Mouse (Mus musculus) heart, adult 18-20 months (tissue): ENCODE results near the gene Socs7. TPM values are rescaled to one million over a fixed set of nuclear protein-coding genes. Genes with fewer than 3 reads are reported as not detected.

Experiments
- DNase-seq, 2 experiments: peaks; one replicate each; pipeline ENCODE4 v3.0.0; 2021 to 2022; ENCODE audit warnings: mixed read lengths in 1 of 2
- total RNA-seq, 2 experiments: library from RNA; stranded (reverse); gene quantifications; 2 replicates each; pipeline ENCODE4 v1.2.3; 2021

Socs7 gene
- total RNA-seq, 2 experiments from 2014 or later, result 21.9 to 22.8 TPM

DNA sequence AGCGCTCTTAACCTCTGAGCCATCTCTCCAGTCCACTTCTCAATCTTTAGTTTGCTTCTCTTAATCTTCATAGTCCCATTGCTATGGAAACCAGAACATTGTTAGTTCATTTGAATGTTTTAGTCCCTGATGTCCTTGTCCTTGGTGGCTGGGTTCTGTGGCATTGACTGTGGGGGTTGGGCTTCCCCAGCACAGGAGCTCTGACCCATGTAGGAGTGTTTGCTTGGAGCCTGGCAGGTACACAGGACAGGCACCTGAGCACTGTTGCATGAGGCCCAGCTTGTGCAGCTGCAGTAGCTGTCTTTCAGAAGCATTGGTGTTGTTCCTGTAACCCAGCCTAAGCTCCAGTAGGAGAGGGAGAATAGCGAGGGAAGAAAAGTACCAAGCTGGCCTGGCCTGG, 25.5 kb downstream of the Socs7 start:
- no peak for DNase-seq

DNA sequence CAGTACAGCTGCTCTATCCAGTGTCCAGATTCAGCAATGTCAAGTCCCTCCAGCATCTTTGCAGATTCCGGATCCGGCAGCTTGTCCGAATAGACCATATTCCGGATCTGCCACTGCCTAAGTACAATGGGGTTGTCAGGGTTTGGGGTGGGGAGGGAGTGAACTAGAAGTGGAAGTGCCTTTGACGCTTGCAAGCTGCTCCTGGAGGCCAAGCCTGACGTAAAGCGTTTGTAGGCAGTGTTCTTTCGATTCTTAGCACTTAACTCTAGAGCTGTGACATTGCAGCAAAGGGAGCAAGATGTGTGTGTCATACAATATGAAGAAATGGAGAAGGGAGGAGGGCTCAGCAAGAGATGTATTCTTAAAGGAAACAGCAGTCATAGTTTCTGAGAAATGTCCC, 26.8 kb downstream of the Socs7 start:
- DNase-seq, result no peak

DNA sequence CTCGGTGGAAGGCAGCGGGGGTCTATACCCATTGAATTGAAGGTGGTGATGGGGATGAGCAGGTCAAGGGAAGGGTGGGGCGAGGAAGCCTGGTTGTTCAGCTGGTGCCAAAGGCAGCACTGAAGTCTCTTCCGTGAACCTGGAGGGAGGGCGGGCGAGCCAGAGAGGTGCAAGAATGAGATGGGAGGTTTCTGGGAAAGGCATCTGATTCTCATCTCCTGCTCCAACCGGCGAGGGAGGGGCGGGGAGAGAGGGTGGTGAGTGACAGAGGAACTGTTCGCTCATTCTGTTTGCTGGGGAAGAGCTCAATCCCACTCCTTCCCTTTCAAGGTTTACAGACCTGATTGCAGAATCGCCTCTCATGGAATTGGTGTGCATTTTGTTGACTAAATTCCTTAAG, 31.3 kb downstream of the Socs7 start:
- DNase-seq, result no peak

DNA sequence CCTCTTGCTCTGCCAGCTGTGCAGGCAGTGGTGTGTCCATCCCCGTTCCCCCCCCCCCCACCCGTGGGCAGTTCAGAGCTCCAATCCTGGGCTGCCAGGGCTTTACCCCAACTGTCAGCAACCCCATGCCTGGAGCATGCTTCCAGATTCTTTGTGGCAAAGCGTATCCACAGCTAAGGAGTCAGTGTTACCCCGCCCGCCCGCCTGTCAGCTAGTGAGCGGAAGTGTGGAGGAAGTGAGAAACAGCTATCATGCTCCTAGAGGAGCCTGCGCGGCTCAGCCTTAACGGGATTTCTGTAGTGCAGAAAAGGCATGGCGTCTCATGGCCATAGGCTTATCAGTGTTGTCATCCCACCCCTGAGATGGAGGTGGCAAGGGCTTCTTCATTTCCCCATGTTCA, 31.8 kb downstream of the Socs7 start:
- DNase-seq, result peak; percentile 44 to 47

DNA sequence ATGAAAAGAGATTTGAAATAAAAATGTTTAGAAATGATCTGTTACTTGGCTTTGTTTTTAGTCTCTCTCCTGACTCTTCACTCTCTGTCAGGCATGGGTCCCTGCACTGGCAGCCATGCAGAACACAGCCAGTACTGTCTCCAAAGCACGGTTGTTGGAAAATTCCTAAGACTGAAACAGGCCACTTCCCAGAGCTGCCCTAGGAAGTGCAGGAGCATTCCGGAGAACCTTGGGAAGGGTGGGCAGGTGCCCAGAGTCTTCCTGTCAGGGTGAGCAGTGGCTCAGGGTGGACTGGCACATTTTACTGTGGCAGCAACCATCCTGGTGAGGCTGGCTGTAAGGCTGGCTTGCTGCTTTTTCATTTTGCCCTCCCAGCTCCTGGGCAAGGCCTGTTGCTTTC, 36.2 kb downstream of the Socs7 start:
- DNase-seq, result no peak

DNA sequence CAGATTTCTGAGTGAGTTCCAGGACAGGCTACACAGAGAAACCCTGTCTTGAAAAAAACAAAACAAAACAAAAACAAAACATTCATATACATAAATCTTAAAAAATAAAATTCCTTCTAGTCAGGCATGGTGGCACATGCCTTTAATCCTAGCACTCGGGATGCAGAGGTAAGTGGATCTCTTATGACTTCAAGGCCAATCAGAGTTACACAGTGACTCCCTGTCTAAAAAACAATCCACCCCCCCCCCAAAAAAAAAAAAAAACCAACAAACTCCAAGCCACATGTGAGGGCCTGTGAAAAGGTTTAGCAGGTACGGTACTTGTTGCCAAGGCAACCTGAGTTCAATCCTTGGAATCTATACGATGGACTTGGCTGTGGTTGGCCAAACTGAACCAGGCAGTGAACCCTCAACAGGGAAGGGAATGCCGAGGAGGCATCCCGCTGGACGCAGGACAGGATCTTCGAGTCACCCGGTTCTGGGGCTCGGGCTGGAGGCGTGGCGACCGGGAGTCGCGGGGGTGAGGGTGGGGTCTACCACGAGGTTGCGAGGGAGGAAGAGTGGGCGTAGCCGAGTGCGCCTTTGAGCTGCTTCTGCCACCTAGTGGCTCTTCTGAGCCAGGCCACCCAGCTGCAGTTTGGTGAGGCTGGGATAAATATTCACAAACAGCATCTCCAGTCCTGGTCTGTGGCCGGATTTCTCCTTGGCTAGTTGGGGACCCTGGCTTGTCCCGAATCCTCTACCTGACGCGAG, 37.8 kb downstream of the Socs7 start:
- DNase-seq, result peak; percentile 87 to 88

DNA sequence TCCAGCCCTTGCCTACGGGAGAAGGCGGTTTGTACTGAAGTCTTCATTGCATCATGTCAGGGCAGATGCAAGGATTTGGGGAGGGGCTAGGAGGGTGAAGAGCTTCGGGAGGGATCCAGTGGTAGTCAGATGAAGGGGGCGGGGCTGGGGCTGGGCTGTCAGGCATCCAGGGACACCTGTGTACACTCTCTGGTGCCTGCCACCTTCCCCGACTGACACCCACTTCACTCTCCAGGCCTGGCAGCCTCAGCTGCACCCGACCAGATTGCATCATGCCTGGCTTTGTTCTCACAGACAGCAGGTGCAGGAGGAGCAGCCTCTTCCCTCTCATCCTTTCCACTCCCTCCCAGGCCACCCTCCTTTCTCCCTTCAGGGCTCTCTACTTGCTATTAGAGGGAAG, 38.7 kb downstream of the Socs7 start:
- DNase-seq, result no peak

DNA sequence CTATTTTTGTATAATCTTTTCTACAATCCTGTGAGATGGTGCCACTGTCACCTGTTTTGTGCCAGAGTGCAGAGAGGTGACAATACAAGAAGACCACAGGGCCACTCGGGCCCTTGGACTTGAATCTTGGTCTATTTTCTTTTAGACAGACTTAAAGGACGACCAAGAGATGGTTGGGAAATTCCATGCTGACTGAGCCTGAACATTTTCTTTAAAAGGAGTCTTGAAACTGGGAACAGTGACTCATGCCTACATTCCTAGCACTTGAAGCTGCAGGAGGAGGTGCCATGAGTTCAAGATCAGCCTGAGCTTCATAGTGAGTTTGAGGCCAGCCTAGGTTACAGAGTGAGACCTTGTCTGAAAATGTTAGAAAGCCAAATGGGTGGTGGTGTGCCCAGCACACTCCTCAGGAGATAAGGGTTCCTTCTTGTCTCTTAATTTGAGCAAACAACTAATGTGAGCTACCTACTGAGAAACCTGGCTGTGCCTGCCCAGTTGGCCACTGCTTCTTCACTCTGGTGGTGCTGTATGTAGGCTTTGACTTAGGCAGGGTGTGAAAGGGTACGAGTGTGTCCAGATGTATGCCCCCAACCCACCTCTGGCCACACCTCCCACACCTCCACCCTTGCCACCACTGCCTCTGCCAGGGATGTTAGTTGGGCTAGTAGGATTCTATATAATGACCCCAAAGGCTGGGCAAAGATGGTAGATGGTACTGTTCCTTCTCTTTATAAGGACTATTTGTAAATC, 39.5 kb downstream of the Socs7 start:
- no peak for DNase-seq

DNA sequence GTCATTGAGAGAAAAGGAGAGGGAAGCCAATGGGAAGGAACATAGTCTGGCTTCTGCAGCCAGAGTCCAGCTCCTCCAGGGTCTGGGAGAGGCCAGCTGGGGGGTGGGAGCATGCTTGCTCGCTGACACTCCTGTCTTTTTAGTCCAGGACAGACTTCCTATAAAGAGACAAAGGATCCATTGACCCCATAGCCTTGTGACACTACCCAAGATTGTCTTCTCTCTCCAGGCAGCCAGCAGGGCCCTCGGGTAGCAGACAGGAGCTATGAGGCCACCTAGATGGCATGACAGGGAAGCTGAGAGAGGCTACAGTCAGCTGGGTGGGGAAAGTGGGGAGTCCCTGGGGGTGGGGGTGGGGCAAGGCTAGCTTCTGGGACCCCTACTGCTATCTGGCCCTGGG, 40.4 kb downstream of the Socs7 start:
- DNase-seq, result no peak

DNA sequence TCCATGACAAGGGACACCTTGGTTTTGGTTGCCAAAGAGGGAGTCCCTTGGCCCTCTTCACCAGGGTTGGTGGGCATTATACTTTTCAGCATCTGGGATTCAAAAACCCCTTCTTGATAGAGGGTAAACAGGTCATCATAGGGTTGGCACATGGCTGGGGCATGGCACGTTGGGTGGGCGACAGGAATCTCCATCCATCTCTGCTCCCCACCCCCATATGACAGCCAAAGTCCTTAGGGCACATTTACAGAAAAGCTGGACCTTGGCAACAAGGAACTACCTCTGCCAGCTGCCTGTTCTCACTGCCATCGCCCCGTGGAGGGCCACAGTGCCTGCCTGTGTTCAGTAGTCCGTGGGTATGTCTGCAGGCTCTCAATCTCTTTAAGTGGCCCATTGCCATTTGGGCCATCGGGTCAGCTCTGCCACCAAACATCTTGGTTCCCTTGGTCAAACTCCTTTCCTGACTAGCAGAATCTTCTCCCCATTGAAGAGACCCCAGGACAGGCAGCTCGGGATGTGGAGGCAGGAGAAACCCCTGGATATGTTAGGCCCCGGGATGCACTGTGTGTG, 41.3 kb downstream of the Socs7 start:
- no peak for DNase-seq

DNA sequence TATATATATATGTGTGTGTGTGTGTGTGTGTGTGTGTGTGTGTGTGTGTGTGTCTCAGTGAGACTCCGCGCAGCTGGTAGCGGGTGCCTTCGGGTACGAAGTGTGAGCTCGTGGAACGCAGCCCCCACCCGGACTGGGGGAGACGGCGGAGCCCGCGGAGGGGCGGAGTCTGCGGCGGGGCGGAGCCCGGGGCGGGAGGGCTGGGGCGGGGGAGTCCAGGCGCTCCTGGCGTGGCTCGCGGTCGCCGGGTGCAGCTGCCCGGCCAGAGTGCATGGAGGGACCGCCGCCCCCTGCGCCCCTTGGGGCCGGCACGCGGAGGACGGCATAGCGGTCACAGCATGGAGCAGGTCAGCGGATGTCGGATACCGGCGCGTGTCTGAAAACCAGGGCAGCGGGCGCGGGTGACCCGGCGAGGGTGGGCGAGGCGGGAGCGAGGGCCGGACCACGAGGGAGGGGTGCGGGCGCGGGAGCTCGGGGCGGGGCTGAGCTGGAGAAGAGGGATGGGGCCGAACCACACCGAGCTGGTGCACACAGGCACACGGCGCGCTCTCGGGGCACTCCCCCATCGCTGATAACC, 41.9 kb downstream of the Socs7 start:
- DNase-seq, result peak; percentile 59 to 65

DNA sequence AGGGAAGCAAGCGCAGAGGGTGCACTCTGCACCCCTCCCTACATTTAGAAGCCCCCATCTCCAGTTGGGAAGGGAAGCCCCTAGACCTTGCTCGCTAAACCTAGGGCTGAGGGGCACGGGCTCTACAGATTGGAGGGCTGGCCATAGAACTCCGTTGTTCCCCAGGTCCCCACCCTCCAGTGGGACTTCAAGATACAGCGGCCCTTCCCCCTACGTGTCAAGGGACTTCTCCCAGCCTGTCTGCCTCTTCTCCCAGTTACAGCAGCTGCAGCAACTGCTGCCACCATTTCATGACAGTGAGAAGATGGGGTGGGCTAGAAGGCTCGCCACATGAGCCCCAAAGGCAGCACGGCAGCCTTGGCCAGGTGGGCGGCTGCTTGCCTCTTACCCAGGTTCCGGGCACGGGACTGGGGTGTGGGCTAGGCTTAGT, 42.4 kb downstream of the Socs7 start:
- DNase-seq, result no peak

DNA sequence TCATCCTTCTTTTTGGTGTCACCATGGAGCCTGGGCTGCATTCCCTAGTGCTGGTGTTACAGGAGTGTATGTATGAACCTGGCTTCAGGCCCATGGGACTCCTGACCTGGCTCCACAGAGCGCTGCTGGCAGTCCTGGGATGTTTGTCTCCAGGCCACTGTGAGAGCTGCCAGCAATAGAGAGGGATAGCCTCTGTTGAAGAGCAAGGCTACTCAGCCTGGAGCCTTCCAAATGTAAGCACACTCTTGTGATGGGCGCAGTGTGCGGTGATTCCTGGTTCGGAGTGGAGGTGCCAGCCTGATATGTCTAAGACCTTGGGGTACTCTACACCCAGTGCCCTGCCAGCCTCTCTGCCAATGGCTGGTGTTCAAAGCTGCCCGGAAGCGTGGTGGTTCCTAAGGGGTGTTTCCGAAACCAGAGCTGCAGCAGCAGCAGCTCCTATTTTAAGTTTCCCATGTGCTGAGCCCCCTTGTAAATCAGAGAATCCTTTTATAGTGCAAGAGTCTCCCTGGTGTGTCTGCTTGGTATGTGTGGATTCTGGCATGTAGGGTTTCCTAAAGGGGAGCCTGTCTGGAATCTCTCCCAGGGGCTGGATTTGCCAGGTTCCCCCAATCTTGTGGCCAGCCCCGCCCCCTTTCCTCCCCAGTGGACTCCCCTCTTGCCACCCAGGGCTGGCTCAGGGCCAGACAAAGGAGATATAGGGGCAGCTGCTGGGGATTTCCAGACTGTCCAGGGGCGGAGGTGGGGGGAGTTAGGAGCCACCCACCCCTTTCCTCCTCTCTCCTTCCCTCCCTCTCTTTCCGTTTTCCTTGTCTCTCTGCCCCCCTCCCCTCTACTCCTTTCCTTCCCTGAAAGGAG, 44.0 kb downstream of the Socs7 start:
- DNase-seq, result peak; percentile 73 to 77

DNA sequence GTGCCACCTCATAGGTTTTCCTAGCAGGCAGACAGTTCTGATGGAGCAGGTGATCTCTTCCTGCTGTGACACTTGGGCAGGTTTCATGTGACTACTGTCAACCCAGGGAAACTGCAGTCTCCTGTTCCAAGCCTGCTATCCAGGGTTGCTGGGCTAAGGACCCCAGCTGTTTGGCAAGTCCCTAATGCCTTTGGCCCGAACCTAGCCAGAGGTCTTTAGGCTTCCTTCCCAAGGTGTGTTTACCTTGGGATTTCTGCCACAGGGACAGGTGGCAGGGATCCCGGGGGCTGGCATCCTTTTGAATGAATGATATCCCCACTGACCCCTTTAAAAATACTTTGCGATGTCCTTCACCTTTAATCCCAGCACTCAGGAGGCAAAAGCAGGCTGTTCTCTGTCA, 45.1 kb downstream of the Socs7 start:
- DNase-seq, result no peak

DNA sequence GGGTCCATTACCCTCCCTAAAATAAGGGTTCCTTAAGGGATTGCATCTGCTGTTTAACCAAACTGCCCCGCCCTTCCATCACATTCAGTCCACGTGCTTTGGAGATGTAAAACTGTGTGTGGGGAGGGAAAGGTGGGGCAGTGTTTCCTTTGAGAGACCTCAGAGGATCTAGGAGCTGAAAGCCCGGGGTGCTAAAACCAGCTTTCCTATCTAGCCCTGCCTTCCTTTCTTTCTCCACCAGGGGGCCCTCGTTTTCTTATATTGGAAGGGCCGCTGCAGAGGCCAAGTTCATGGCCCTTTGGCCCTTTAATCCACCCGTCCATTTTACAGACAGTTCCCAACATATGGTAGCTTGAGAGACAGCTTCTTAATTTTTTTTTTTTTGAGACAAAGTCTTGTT, 45.8 kb downstream of the Socs7 start:
- DNase-seq, result peak; percentile 85 to 93

DNA sequence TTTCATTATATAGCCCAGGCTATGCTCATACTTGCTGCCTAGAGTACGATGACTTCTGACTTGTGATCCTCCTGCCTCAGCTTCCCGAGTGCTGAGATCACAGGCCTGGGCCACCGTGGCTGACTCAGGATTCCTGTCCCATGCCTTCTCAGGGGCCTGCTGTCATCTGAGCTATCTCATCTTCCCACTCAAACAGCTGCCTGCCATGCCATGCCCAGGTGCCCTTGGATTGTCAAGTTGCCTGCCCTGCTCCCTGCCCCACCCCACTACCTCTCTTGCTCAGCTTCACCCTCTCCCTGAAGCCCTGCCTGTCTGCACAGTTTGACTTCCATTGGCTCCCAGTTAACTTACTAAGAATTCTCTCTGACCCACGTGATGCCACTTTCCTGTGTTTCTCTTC, 48.6 kb downstream of the Socs7 start:
- DNase-seq, result no peak

DNA sequence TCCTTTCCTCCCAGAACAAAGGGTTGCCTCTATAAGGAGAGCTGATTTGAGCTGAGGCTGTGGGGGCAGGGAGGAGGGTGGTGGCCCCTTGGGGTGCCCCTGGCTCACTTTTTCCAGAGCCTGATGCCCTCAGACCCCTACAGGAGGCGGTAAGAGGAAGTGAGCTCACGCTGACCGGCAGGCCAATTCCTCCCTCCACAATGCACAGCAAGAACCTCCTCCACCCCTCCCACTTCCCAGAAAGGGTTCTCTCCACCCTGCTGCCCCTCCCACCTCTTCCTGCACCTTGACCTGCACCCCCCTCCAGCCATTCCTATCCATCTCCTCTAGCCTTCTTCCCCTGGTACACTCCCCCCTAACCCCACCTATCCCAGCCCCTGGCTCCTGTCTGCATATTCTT, 49.8 kb downstream of the Socs7 start:
- peak; percentile 57 to 83 for DNase-seq

DNA sequence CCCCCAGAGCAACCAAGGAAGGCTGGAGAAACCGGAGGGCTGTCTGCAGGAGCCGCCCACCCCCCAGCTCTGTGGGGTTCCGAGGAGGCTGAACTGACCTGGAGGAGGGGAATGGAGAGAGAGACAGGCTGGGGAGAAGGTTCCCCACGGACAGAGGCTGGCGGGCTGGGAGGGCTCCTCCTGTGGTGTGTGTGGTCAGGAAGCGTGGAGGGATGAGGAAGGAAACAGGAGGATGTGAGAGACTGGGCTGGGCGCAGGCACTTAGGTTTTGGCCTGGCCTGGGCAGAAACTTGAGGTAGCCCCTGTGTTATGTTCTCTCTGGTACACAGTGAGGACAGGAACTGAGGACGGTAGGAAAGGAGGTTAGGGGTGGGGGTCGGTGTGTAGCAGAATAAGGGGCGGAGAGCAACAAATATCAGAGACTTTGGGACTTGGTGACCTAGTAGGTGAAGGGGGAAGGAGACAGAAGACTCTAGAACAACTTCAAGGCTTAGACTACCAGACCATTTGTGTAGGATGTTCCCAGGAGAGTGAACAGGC, 50.5 kb downstream of the Socs7 start:
- peak in 1 of 2 experiments; percentile 49 for DNase-seq

DNA sequence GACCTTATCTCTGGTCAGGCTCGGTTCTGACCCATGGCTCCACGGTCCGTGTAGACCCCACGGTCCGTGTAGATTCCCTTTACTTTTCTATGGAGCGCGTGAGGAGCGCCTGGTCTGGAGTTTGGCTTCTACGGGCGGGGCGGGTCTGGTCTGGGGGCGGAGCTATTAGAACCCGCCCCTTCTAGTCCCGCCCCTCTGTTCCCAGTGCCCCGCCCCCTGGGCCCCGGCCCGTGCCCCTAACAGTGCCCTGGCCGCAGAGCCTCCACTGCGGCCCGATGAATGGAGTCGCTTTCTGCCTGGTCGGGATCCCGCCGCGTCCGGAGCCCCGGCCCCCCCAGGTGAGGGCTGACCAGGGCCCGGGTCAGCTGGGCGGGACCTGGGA, 53.0 kb downstream of the Socs7 start, which contains the start of gene Arhgap23:
Arhgap23 (plus strand) TSS at position 204 of the 382 bp plus-strand sequence.
- peak; percentile 76 to 82 for DNase-seq

DNA sequence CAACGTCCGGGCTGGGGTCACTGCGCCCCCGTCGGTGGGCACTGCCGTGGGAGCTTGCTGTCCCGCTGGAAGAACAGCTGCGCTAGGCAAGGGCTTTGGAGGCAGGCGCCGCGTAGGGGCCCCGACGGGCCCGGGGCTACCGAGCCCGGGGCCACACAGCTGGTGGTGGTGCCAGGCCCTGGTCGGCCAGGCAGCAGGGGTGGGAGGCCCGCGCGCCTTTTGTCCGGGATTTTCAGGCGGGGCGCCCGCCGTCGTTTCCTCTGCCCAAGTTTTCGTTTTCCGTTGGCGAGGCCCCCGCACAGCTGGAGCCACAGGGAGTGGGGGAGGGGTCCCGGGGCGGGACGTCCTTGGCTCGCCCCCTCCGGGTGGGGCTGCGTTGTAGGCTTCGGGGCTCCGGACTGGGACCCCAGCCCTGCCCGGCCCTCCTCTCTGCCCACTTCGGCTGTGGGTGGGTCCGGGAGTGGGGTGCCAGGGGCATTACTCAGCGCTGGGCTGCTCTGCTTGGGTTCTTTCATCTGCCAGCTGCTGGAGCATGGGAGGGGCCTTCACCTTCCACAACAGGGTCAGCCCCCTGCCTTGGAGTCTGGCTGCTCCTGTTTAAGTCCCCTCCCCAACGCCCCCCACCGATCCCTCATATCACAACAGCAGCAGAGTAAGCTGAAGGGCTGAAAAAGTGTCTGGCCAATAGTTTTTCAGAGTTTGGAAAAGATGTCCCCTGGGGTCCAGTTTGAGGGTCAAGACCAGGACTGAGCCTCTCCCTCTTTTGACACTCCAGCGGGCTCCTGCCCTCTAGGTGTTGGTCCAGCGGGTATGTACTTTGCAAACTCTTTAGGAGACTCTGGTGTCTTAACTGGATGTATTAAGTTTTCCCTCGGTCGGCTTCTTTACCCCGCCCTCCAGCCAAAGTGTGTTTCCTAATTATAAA, 53.6 kb downstream of the Socs7 start:
- DNase-seq, result peak; percentile 72 to 73

DNA sequence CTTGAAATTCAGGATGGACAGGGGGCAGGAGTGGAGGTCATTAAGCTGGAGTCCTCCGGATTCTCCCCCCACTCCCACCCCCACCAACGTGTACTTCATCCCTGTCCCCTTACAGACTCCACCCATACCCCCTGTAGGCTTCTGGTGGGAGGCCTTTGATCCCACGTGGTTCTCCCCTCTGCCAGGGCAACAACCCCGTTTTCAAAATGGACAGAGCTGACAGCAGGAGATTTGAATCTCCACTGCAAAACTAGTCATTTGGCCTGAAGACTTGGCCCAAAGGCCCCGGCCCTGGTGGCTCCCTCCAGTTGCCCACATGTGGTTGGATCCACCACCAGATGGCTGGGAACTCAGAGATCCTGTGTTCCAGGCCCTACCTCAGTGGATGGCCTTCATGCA, 54.3 kb downstream of the Socs7 start:
- no peak for DNase-seq
